Mouse (Mus musculus): ENCODE results near the gene Srek1ip1. TPM values are rescaled to one million over a fixed set of nuclear protein-coding genes. Genes with fewer than 3 reads are reported as not detected.
A peak's percentile ranks its signal among the peaks of the same experiment; 100 is the strongest.

Gene Srek1ip1
- polyA plus RNA-seq, 1 experiment from 2014 or later = 19.5 TPM

GRCm38 (mm10) chr13:104821908-104822307 is 29.6 kb downstream of the Srek1ip1 start:
- no peak for DNase-seq (ENCODE audit: low spot score)
- WGBS = 82% methylated on average over 1 of the region's 1 CpGs
- Histone ChIP-seq H3K4me1 (ENCODE audit: control insufficient read depth, insufficient read depth, low read length) (peaks cover 21% of the 10 kb centered on the region), H3K4me3 (ENCODE audit: low read depth, low read length) (no peak overlapping the region), H3K9ac (ENCODE audit: low read depth, low read length) (no peak overlapping the region), H3K36me3 (ENCODE audit: control insufficient read depth, insufficient read depth, low read length) (peaks cover 1% of the 10 kb centered on the region), H3K27me3 (replicated peaks; ENCODE audit: control insufficient read depth, insufficient read depth, low read length) (no peaks in the 10 kb centered on the region), H3K27ac (replicated peaks; ENCODE audit: low read depth, low read length) (0 out of 2 replicates have a peak overlapping the region, but pooled peaks have one; percentile 52), H3K4me2 (ENCODE audit: low read depth, low read length) (peak overlapping the region; percentile 37; the same call in 1 of the 2 replicates), H3K9me3 (ENCODE audit: control insufficient read depth, low read length) (peaks cover under 1% of the 10 kb centered on the region; the same call in 1 of the 2 replicates)
- ATAC-seq (ENCODE audit: low read depth) = no peak

- ATAC-seq (ENCODE audit: low read depth) = peak; percentile 75
- WGBS = 22% methylated on average over 7 of the region's 8 CpGs
Measured at GRCm38 (mm10) chr13:104822411-104822838, 30.1 kb downstream of the Srek1ip1 start.

GRCm38 (mm10) chr13:104825470-104825869 is 33.2 kb downstream of the Srek1ip1 start:
- peaks cover 10% of the 10 kb centered on the region for H3K4me1 ChIP-seq (ENCODE audit: control insufficient read depth, insufficient read depth, low read length)
- no peak overlapping the region for H3K9ac ChIP-seq (ENCODE audit: low read depth, low read length)
- no peak overlapping the region for H3K27ac ChIP-seq (replicated peaks; ENCODE audit: low read depth, low read length)
- peaks cover 16% of the 10 kb centered on the region; the same call in 1 of the 2 replicates for H3K9me3 ChIP-seq (ENCODE audit: control insufficient read depth, low read length)
- no peak overlapping the region for H3K4me2 ChIP-seq (ENCODE audit: low read depth, low read length)
- peaks cover 27% of the 10 kb centered on the region for H3K36me3 ChIP-seq (ENCODE audit: control insufficient read depth, insufficient read depth, low read length)
- H3K4me3 ChIP-seq (ENCODE audit: low read depth, low read length) = no peak overlapping the region
- ATAC-seq (ENCODE audit: low read depth) = no peak
- WGBS = 64% methylated on average over 2 of the region's 2 CpGs
- no peak for DNase-seq (ENCODE audit: low spot score)
- no peaks in the 10 kb centered on the region for H3K27me3 ChIP-seq (replicated peaks; ENCODE audit: control insufficient read depth, insufficient read depth, low read length)

More at GRCm38 (mm10) chr13:104822411-104822838, 30.1 kb downstream of the Srek1ip1 start:
- peak overlapping the region; percentile 37 for H3K4me2 ChIP-seq (ENCODE audit: low read depth, low read length)
- no peak overlapping the region for H3K4me3 ChIP-seq (ENCODE audit: low read depth, low read length)
- peaks cover 5% of the 10 kb centered on the region; the same call in 1 of the 2 replicates for H3K9me3 ChIP-seq (ENCODE audit: control insufficient read depth, low read length)
- H3K27me3 ChIP-seq (replicated peaks; ENCODE audit: control insufficient read depth, insufficient read depth, low read length) = no peaks in the 10 kb centered on the region
- peaks cover 21% of the 10 kb centered on the region for H3K4me1 ChIP-seq (ENCODE audit: control insufficient read depth, insufficient read depth, low read length)
- H3K9ac ChIP-seq (ENCODE audit: low read depth, low read length) = no peak overlapping the region
- peak; percentile 57 for DNase-seq (ENCODE audit: low spot score)
- peaks cover 6% of the 10 kb centered on the region for H3K36me3 ChIP-seq (ENCODE audit: control insufficient read depth, insufficient read depth, low read length)
- H3K27ac ChIP-seq (replicated peaks; ENCODE audit: low read depth, low read length) = peak overlapping the region; percentile 52; the same call in 1 of the 2 replicates

- ATAC-seq (ENCODE audit: low read depth) (no peak), DNase-seq (ENCODE audit: low spot score) (no peak)
- Histone ChIP-seq H3K9ac (ENCODE audit: low read depth, low read length) (no peak overlapping the region), H3K27ac (replicated peaks; ENCODE audit: low read depth, low read length) (no peak overlapping the region), H3K4me2 (ENCODE audit: low read depth, low read length) (no peak overlapping the region), H3K36me3 (ENCODE audit: control insufficient read depth, insufficient read depth, low read length) (peaks cover 69% of the 10 kb centered on the region), H3K9me3 (ENCODE audit: control insufficient read depth, low read length) (peaks cover 7% of the 10 kb centered on the region; the same call in 1 of the 2 replicates), H3K4me3 (ENCODE audit: low read depth, low read length) (no peak overlapping the region), H3K4me1 (ENCODE audit: control insufficient read depth, insufficient read depth, low read length) (no peaks in the 10 kb centered on the region), H3K27me3 (replicated peaks; ENCODE audit: control insufficient read depth, insufficient read depth, low read length) (no peaks in the 10 kb centered on the region)
- 92% methylated on average over 13 of the region's 13 CpGs for WGBS
Measured at GRCm38 (mm10) chr13:104832811-104833210, 40.5 kb downstream of the Srek1ip1 start.

- ATAC-seq (ENCODE audit: low read depth) = no peak
- H3K4me3 ChIP-seq (ENCODE audit: low read depth, low read length) = no peak overlapping the region
Measured at GRCm38 (mm10) chr13:104837628-104838027, 45.3 kb downstream of the Srek1ip1 start.

GRCm38 (mm10) chr13:104841937-104842336 is 49.7 kb downstream of the Srek1ip1 start:
- Histone ChIP-seq H3K4me1 (ENCODE audit: control insufficient read depth, insufficient read depth, low read length) (no peaks in the 10 kb centered on the region), H3K4me3 (ENCODE audit: low read depth, low read length) (no peak overlapping the region), H3K27ac (replicated peaks; ENCODE audit: low read depth, low read length) (no peak overlapping the region), H3K9ac (ENCODE audit: low read depth, low read length) (no peak overlapping the region), H3K27me3 (replicated peaks; ENCODE audit: control insufficient read depth, insufficient read depth, low read length) (no peaks in the 10 kb centered on the region), H3K9me3 (ENCODE audit: control insufficient read depth, low read length) (no peaks in the 10 kb centered on the region), H3K36me3 (ENCODE audit: control insufficient read depth, insufficient read depth, low read length) (peaks cover 17% of the 10 kb centered on the region), H3K4me2 (ENCODE audit: low read depth, low read length) (no peak overlapping the region)
- DNase-seq (ENCODE audit: low spot score) (no peak), ATAC-seq (ENCODE audit: low read depth) (no peak)
- WGBS = 69% methylated on average over 4 of the region's 4 CpGs

More at GRCm38 (mm10) chr13:104837628-104838027, 45.3 kb downstream of the Srek1ip1 start:
- Histone ChIP-seq H3K4me2 (ENCODE audit: low read depth, low read length) (no peak overlapping the region), H3K27me3 (replicated peaks; ENCODE audit: control insufficient read depth, insufficient read depth, low read length) (no peaks in the 10 kb centered on the region), H3K36me3 (ENCODE audit: control insufficient read depth, insufficient read depth, low read length) (peaks cover 51% of the 10 kb centered on the region), H3K9me3 (ENCODE audit: control insufficient read depth, low read length) (no peaks in the 10 kb centered on the region), H3K27ac (replicated peaks; ENCODE audit: low read depth, low read length) (no peak overlapping the region), H3K9ac (ENCODE audit: low read depth, low read length) (no peak overlapping the region), H3K4me1 (ENCODE audit: control insufficient read depth, insufficient read depth, low read length) (no peaks in the 10 kb centered on the region)
- 82% methylated on average over 7 of the region's 7 CpGs for WGBS
- DNase-seq (ENCODE audit: low spot score) = no peak

GRCm38 (mm10) chr13:104843295-104844089 is 51.2 kb downstream of the Srek1ip1 start:
- Histone ChIP-seq H3K9me3 (ENCODE audit: control insufficient read depth, low read length) (no peaks in the 10 kb centered on the region), H3K4me1 (ENCODE audit: control insufficient read depth, insufficient read depth, low read length) (no peaks in the 10 kb centered on the region), H3K4me3 (ENCODE audit: low read depth, low read length) (no peak overlapping the region), H3K36me3 (ENCODE audit: control insufficient read depth, insufficient read depth, low read length) (peaks cover 5% of the 10 kb centered on the region; the same call in 1 of the 2 replicates), H3K27ac (replicated peaks; ENCODE audit: low read depth, low read length) (no peak overlapping the region), H3K4me2 (ENCODE audit: low read depth, low read length) (no peak overlapping the region), H3K9ac (ENCODE audit: low read depth, low read length) (no peak overlapping the region), H3K27me3 (replicated peaks; ENCODE audit: control insufficient read depth, insufficient read depth, low read length) (no peaks in the 10 kb centered on the region)
- DNase-seq (ENCODE audit: low spot score) (no peak), ATAC-seq (ENCODE audit: low read depth) (no peak)
- WGBS = 86% methylated on average over 9 of the region's 13 CpGs

- DNase-seq (ENCODE audit: low spot score) (no peak), ATAC-seq (ENCODE audit: low read depth) (no peak)
- Histone ChIP-seq H3K36me3 (ENCODE audit: control insufficient read depth, insufficient read depth, low read length) (no peaks in the 10 kb centered on the region), H3K27me3 (replicated peaks; ENCODE audit: control insufficient read depth, insufficient read depth, low read length) (no peaks in the 10 kb centered on the region), H3K4me3 (ENCODE audit: low read depth, low read length) (no peak overlapping the region), H3K27ac (replicated peaks; ENCODE audit: low read depth, low read length) (no peak overlapping the region), H3K4me1 (ENCODE audit: control insufficient read depth, insufficient read depth, low read length) (no peaks in the 10 kb centered on the region), H3K4me2 (ENCODE audit: low read depth, low read length) (no peak overlapping the region), H3K9ac (ENCODE audit: low read depth, low read length) (no peak overlapping the region), H3K9me3 (ENCODE audit: control insufficient read depth, low read length) (no peaks in the 10 kb centered on the region)
- WGBS = 82% methylated on average over 2 of the region's 2 CpGs
Measured at GRCm38 (mm10) chr13:104853645-104854044, 61.4 kb downstream of the Srek1ip1 start.
